Comparison of ENCODE assay signal across 8 mouse cellular contexts in the genomic region with DNA sequence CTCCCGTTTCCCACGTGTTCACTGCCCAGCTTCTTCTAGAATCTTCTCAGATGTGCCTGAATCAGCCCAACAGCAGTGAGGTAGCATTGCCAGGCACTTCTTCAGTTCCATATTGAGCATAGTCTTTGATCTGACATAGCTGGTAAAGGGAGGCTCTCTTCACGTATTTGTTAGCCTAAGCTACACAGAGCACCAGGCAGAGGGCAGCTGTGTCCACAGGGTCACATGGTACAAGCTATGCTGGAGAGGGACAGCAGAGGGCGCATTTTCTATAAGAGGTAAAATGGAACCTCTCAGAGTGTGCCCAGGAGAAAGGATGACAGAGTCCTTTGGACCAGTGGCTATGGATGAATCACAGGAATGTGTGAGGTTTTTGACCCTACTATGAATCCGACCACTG. TPM values are rescaled to one million over a fixed set of nuclear protein-coding genes. Genes with fewer than 3 reads are reported as not detected.
DNase-seq lines count a peak whose midpoint lies in the region; ATAC-seq lines count a peak whose summit lies in the region.

No protein-coding gene starts in this region.

- no peaks in the 10 kb centered on the region for H3K9me3 ChIP-seq in heart, embryonic 11.5 days (replicated peaks; ENCODE audit: control insufficient read depth, low read length)
- H3K9me3 ChIP-seq in hindbrain, embryonic 14.5 days (ENCODE audit: control insufficient read depth, low read length), result no peaks in the 10 kb centered on the region

- H3K27me3 ChIP-seq in heart, embryonic 11.5 days (ENCODE audit: control insufficient read depth, insufficient read depth, low read length), result 0 out of 2 replicates have a peak, but pooled peaks cover 3% of the 10 kb centered on the region
- no peaks in the 10 kb centered on the region for H3K27me3 ChIP-seq in hindbrain, embryonic 14.5 days (ENCODE audit: control insufficient read depth, insufficient read depth, low read length)

- no peak overlapping the region for H3K27ac ChIP-seq in heart, embryonic 11.5 days (ENCODE audit: low read depth, low read length)
- H3K27ac ChIP-seq in hindbrain, embryonic 14.5 days, result no peak overlapping the region

- WGBS in heart, embryonic 11.5 days (ENCODE audit: insufficient replicate concordance), result 48% methylated on average over 5 of the region's 5 CpGs
- WGBS in hindbrain, embryonic 14.5 days, result 57% methylated on average over 5 of the region's 5 CpGs

- H3K4me3 ChIP-seq in heart, embryonic 11.5 days (ENCODE audit: low read depth, low read length), result no peak overlapping the region
- H3K4me3 ChIP-seq in hindbrain, embryonic 14.5 days (replicated peaks; ENCODE audit: low read length), result no peak overlapping the region

- peak; percentile 8 for DNase-seq in heart, adult 9 months (ENCODE audit: low spot score in 2 of 2)
- peak; percentile 69 for DNase-seq in R1 (ENCODE audit: low read depth, low spot score)
- peak; percentile 51 to 57 for DNase-seq in cerebellum, postnatal 36 days
- DNase-seq in hindbrain, embryonic 14.5 days (ENCODE audit: low spot score), result peak; percentile 49
- DNase-seq in left cerebral cortex, adult 11 months (ENCODE audit: low spot score), result peak; percentile 30
- DNase-seq in lung, postnatal 36 days, result peak; percentile 73
- DNase-seq in spleen, postnatal 10 days (ENCODE audit: low spot score in 2 of 2), result peak; percentile 21 to 70

- no peaks in the 10 kb centered on the region for H3K36me3 ChIP-seq in heart, embryonic 11.5 days (ENCODE audit: control insufficient read depth, insufficient read depth, low read length)
- no peaks in the 10 kb centered on the region for H3K36me3 ChIP-seq in hindbrain, embryonic 14.5 days (replicated peaks; ENCODE audit: control insufficient read depth, insufficient read depth)

- ATAC-seq in heart, embryonic 11.5 days (replicated peaks; ENCODE audit: insufficient number of reproducible peaks, low FRiP score, low TSS enrichment), result no peak
- peak; percentile 28; the same call in 1 of the 2 replicates for ATAC-seq in hindbrain, embryonic 14.5 days (ENCODE audit: low FRiP score)

- no peak overlapping the region for H3K4me2 ChIP-seq in heart, embryonic 11.5 days
- H3K4me2 ChIP-seq in hindbrain, embryonic 14.5 days (replicated peaks), result no peak overlapping the region

- no peaks in the 10 kb centered on the region for H3K4me1 ChIP-seq in heart, embryonic 11.5 days (ENCODE audit: control insufficient read depth, insufficient read depth, low read length)
- H3K4me1 ChIP-seq in hindbrain, embryonic 14.5 days (replicated peaks; ENCODE audit: control insufficient read depth, insufficient read depth, low read length), result no peaks in the 10 kb centered on the region

- H3K9ac ChIP-seq in heart, embryonic 11.5 days (ENCODE audit: low read depth, low read length), result no peak overlapping the region
- H3K9ac ChIP-seq in hindbrain, embryonic 14.5 days, result no peak overlapping the region

RNA-seq across cellular contexts. Expression of gene Drd5, which starts 10.3 kb away (rescaled TPM):
- polyA plus RNA-seq in heart, embryonic 11.5 days (2014; fragmentation: Nextera tagmentation; extraction: Ambion mirVana), result not detected in 2 replicates
- 0.46 and 0.69 TPM in 2 replicates for polyA plus RNA-seq in hindbrain, embryonic 14.5 days (2014; fragmentation: Nextera tagmentation; extraction: Ambion mirVana)

RNA-seq across cellular contexts. Expression of gene Otop1, which starts 33.1 kb away (rescaled TPM):
- polyA plus RNA-seq in heart, embryonic 11.5 days (2014; fragmentation: Nextera tagmentation; extraction: Ambion mirVana), result not detected in 2 replicates
- not detected in 2 replicates for polyA plus RNA-seq in hindbrain, embryonic 14.5 days (2014; fragmentation: Nextera tagmentation; extraction: Ambion mirVana)

RNA-seq across cellular contexts. Expression of gene Tmem128, which starts 48.9 kb away (rescaled TPM):
- polyA plus RNA-seq in heart, embryonic 11.5 days (2014; fragmentation: Nextera tagmentation; extraction: Ambion mirVana), result 50.7 and 51.3 TPM in 2 replicates
- polyA plus RNA-seq in hindbrain, embryonic 14.5 days (2014; fragmentation: Nextera tagmentation; extraction: Ambion mirVana), result 99.6 and 102 TPM in 2 replicates

Comparison
In these comparisons a context has a peak if more than half of its experiments do, and no peak if none do; other contexts are left out.
1. DNase-seq: peak in every context shown above with its lines; median percentile 73 in lung, postnatal 36 days; 69 in R1; 54 in cerebellum, postnatal 36 days; 49 in hindbrain, embryonic 14.5 days; 46 in spleen, postnatal 10 days; 30 in left cerebral cortex, adult 11 months; 8 in heart, adult 9 months.